Mouse (Mus musculus) right cerebral cortex, postnatal 10 days (tissue): Measurements from ENCODE around the gene Retsat.

Experiments
- DNase-seq, 2 experiments: peaks; one replicate each; pipeline ENCODE4 v3.0.0; 2021; ENCODE audit warnings: low spot score in 2 of 2

Gene Retsat

DNA sequence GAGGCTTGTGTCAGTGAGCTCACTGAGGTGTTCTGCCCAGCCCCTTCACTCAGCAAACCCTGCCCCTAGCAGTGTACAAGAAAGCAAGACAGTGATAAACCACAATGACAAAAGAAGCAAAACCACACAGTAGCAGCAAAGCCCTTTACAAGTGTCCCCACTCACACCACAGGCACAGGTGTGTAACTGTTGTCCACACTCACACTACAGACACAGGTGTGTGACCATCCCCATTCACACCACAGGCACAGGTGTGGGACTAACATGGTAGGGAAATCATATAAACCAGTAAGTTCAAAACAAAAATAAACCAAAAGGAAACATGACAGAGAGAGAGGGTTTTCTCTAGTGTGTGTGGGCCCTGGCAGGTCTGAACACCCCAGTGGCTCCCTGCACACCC is 10.0 kb upstream of the Retsat start:
- no peak for DNase-seq

- DNase-seq: no peak
Observed at GRCm38 (mm10) chr6:72590111-72590510, 8.2 kb upstream of the Retsat start.

GRCm38 (mm10) chr6:72593011-72593803 is 5.1 kb upstream of the Retsat start:
- DNase-seq: peak; percentile 63 to 68

DNA sequence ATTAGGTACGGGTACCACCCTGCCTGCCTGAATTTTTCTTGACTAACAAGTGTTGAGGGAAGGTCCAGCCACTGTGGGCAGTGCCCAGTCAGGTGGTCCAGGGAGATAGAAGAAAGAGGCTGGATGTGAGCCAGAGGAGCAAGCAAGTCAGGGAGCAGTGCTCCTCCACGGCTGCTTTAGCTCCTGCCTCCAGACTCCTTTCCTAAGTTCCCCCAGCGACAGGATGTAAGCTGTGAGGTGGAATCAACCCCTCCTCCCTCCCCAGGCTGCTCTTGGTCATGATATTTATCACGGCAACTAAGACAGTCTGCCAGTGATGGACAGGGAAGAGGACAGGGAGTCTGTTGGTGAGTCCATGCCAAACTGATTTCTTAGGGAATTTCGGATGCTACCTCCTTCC is 4.4 kb upstream of the Retsat start:
- DNase-seq: no peak

- peak in 1 of 2 experiments; percentile 46 for DNase-seq
Observed at GRCm38 (mm10) chr6:72597083-72597874, 996 bp upstream of the Retsat start.

DNA sequence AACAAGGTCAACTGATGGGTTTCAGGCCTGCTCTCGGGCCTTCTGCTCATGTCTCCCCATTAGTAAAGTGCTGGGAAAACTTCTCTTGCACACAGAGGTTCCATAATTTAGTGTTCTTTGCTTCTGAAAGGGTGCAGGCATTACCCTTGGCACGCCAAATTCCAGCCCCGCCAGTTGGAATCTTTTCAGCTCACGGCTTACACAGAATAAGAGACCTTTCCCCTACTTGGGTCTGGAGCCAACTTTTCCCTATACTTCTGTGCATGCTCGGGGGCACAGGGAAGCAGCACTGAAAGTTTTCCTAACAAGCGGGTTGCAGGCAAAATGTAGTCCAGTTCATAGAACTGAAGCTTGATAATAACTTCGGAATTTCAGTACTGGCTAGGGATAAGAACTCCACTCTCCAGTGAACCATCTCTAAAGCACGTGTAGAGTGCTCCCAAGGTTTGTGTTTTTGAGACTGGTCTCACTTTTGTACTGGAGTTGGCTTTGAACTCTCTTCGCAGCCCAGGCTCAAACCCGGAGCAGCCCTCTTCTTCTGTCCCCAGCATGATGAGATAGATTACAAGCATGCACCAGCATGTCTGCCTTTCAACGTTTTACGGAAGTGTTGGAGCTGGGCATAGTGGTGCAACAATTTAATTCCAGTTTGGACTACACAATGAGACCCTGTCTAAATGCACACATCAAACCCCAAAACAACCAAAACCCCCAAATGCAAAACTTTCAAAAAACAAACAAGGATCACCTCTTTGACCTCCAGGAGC is 699 bp downstream of the Retsat start:
- peak; percentile 69 to 74 for DNase-seq

- peak in 1 of 2 experiments; percentile 46 for DNase-seq
Observed at GRCm38 (mm10) chr6:72600216-72600615, 1.9 kb downstream of the Retsat start.

- no peak for DNase-seq
Observed at GRCm38 (mm10) chr6:72600771-72601170, 2.5 kb downstream of the Retsat start.

- peak; percentile 81 to 85 for DNase-seq
Observed at GRCm38 (mm10) chr6:72601732-72602131, 3.5 kb downstream of the Retsat start.

DNA sequence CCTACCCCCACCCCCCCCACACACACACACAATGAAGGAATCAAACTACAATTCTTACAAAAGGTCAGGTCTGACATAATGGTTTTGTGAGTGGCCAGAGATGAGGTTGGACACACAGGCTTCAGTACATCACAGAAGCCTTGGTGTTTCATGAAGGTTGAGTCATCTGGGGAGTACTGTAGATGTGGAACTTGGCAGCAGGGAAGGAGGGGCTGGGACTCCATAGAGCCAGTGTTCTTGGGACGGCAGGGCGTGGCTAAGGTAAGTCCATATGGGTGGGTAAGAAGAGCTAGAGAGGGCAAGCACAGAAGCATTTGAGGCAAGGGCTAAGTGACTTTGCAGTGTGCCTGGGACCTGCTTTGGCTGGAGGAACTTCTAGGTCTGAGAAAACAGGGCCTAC is 5.8 kb downstream of the Retsat start:
- no peak for DNase-seq

DNA sequence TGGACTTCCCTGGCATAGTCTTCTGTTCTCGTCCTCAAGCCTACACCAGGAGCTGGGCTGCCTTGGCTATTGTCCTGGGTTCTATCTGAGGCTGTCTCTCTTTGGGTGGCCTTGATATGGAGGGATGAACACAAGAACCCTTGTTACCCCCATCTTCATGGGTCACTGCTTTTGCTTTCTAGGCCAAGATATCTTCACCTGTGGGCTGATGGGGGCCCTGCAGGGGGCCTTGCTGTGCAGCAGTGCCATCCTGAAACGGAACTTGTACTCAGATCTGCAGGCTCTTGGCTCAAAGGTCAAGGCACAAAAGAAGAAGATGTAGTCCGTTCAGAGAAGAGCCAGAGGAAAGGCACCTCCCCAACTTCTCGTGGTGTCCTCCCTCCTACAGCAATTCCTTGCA is 8.8 kb downstream of the Retsat start:
- DNase-seq: no peak

GRCm38 (mm10) chr6:72607676-72608075 is 9.4 kb downstream of the Retsat start:
- no peak for DNase-seq

GRCm38 (mm10) chr6:72608662-72609184 is 10.4 kb downstream of the Retsat start:
- DNase-seq: no peak

DNA sequence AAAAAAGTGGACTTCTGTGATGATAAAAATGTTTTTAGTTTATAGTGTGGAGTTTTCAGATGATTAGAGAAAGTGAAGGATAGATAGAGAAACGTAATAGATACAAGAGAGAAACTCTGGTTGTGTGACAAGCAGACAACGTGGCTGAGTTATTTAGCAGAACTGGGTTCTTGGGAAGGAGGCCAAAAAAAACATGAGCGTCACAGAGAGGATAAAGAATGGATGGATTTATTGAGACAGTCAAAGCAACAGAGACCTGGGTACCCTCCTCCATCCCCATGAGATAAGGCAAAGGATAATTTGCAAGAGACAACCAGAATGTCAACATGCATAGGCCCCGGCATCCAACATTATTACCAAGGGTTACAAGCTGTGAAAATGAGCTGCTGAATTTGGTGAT is 12.0 kb downstream of the Retsat start:
- no peak for DNase-seq

GRCm38 (mm10) chr6:72615151-72615550 is 16.9 kb downstream of the Retsat start:
- no peak for DNase-seq

DNA sequence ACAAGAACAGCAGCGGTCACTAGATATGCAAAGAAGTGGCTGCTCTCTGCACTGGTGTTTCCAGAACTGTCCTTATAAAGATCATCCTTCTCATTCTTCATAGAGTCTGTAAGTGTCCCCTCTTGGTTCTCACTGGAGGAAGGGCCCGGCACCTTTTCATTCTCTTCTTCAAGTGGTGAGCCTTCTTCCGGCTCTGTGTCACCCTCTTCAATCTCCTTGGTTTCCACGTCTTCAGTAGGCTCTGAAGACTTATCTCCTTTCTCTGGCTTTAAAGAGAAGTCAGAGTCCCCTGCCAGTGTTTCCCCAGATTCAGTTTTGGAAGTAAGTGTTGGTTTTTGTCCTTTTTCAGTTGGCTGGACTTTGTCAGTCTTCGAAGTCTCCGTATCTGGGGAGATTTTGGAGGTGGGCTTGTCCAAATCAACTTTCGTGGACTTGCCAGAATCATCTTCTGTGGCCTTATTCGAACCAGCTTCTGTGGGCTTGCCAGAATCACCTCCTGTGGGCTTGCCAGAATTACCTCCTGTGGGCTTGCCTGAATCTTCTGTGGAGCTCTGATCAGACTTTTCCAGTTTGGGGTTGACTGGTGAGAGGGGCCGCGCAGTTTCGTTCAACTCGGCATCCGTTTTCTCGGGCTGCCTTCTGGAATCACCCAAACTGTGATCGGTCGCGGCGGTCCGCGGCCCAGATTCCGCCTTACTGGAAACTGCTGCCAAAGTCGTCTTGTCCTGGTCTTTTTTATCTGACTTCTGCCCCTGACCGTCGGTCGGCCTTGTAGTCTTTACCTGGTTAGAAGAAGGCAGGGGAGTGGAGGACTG is 17.5 kb downstream of the Retsat start:
- peak in 1 of 2 experiments; percentile 40 for DNase-seq

- peak; percentile 96 for DNase-seq
Observed at GRCm38 (mm10) chr6:72616643-72617288, 18.5 kb downstream of the Retsat start, which contains the start of gene Tgoln1. TSS of gene Tgoln1 (minus strand) at chr6:72617000.

GRCm38 (mm10) chr6:72619734-72620532 is 21.7 kb downstream of the Retsat start:
- DNase-seq: no peak

GRCm38 (mm10) chr6:72620920-72621319 is 22.6 kb downstream of the Retsat start:
- DNase-seq: no peak

DNA sequence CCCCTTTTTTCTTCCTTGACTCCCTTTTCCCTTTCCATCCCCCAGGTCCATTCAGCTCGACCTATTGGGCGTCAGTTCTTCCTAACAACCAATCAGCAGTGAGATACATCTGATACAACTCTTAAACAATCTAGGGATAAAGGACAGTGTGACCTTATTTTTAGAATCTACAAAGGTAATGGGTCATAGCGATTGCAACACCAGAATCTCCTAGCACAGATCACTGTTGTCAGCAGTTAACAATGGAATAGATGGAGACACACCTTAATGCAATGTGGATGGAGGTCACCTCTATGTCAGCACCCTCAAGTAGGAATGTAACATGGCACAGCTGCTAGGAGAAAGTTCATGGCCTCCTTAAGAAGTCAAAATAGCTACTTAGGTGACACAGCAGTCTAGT is 24.6 kb downstream of the Retsat start:
- no peak for DNase-seq
